Mouse (Mus musculus) cerebellum, adult 2 months (tissue): ENCODE measurements at regions not wholly inside any gene's neighbourhood (a gene's known extent, or its start where the extent isn't known, plus 50 kb on each side); places are given as distances from the start of the nearest gene placed in this dataset.

Experiments used
- CTCF ChIP-seq: fragments of 200-500 bp; IDR thresholded peaks from 2 replicates; pipeline ENCODE4 v1.5.1; 2011; ENCODE audit warnings: low read depth, mild to moderate bottlenecking, control low read depth, low read length, moderate library complexity, borderline replicate concordance; ENCODE audit not compliant: insufficient read depth
- POLR2A ChIP-seq: fragments of 200-500 bp; IDR thresholded peaks from 2 replicates; pipeline ENCODE4 v1.6.1; 2011; ENCODE audit warnings: low read length, control low read depth, borderline replicate concordance; ENCODE audit not compliant: insufficient read depth

GRCm38 (mm10) chr11:22675754-22676153 is 163.9 kb downstream of the Tmem17 start:
- no peak for TF ChIP-seq POLR2A
- TF ChIP-seq CTCF = no peak
